Mouse (Mus musculus) midbrain, embryonic 16.5 days (tissue): ENCODE results near the gene Josd2. TPM values are rescaled to one million over a fixed set of nuclear protein-coding genes. Genes with fewer than 3 reads are reported as not detected.

ENCODE experiments used
- ATAC-seq: fragments of 200-750 bp; cut with Nextera tagmentation; 2 replicates; pipeline ENCODE4 v1.8.0; 2017; ENCODE audit warnings: moderate TSS enrichment
- H3K27ac ChIP-seq: fragments of 300-500 bp; sonication (generic); 2 replicates; pipeline ENCODE4 v1.5.1; 2014; ENCODE audit warnings: mild to moderate bottlenecking, low read length, mixed read lengths
- H3K27me3 ChIP-seq: fragments of 300-500 bp; sonication (generic); 2 replicates; pipeline ENCODE4 v1.6.1; 2014; ENCODE audit warnings: low read depth, low read length, mixed read lengths; ENCODE audit not compliant: control insufficient read depth, insufficient read depth
- H3K36me3 ChIP-seq: fragments of 300-500 bp; sonication (generic); 2 replicates; pipeline ENCODE4 v1.6.1; 2014; ENCODE audit warnings: mild to moderate bottlenecking, low read length, moderate library complexity, mixed read lengths; ENCODE audit not compliant: control insufficient read depth, insufficient read depth
- H3K4me1 ChIP-seq: fragments of 300-500 bp; sonication (generic); 2 replicates; pipeline ENCODE4 v1.6.1; 2014; ENCODE audit warnings: mild to moderate bottlenecking, low read length, mixed read lengths; ENCODE audit not compliant: control insufficient read depth, insufficient read depth
- H3K4me2 ChIP-seq: fragments of 300-500 bp; sonication (generic); 2 replicates; pipeline ENCODE4 v1.6.1; 2014; ENCODE audit warnings: mild to moderate bottlenecking, low read length, mixed read lengths
- H3K4me3 ChIP-seq: fragments of 300-500 bp; sonication (generic); 2 replicates; pipeline ENCODE4 v1.5.1; 2014; ENCODE audit warnings: low read depth, mild to moderate bottlenecking, low read length, moderate library complexity, mixed read lengths
- H3K9ac ChIP-seq: fragments of 300-500 bp; sonication (generic); 2 replicates; pipeline ENCODE4 v1.6.1; 2014; ENCODE audit warnings: low read depth, low read length, mixed read lengths
- H3K9me3 ChIP-seq: fragments of 300-500 bp; sonication (generic); replicated peaks from 2 replicates; pipeline ENCODE4 v1.6.1; 2014; ENCODE audit warnings: mild to moderate bottlenecking, low read length, mixed read lengths; ENCODE audit not compliant: control insufficient read depth, poor library complexity, severe bottlenecking
- WGBS: fragments of 180-500 bp; shearing (Covaris S2); extraction: QIAGEN DNeasy Blood & Tissue Kit; methylation state at CpG from one replicate; pipeline ENCODE4 v1.1.7; 2014; 5-methylcytosine and 5-hydroxymethylcytosine counted together
- polyA plus RNA-seq: library from polyadenylated mRNA; unstranded; fragments of >200 nt; fragmentation: Nextera tagmentation; extraction: Ambion mirVana; gene quantifications from 2 replicates; pipeline ENCODE4 v1.2.1, GENCODE M21; 2015

Gene Josd2
- polyA plus RNA-seq, 1 experiment from 2014 or later: 39.5 TPM

DNA sequence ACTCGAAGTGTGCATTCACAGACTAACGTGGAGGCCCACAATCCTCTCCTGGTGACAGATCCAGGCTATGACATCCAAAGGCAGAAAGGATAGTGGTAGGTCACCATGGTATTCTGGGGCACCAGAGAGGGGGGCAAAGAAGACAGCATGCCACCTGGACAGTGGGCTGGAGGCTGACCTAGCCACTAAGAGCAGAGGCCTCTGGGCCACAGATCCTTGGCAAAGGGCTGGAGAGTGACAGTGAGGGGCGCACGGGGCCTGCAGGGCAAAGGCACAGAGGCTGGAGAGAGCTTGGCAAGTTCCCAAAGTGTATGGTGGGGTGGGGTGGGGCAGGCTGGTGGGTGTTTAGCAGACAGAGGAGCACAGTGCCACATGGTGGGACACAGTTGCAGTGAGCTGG lies 22.5 kb downstream of the Josd2 start:
- no peaks in the 10 kb centered on the region for H3K27me3 ChIP-seq
- H3K4me3 ChIP-seq: no peak overlapping the region
- no peak overlapping the region for H3K4me2 ChIP-seq
- peaks cover 13% of the 10 kb centered on the region for H3K4me1 ChIP-seq
- no peak overlapping the region for H3K9ac ChIP-seq
- H3K27ac ChIP-seq: no peak overlapping the region
- H3K9me3 ChIP-seq: no peaks in the 10 kb centered on the region
- 90% methylated on average over 4 of the region's 4 CpGs for WGBS
- H3K36me3 ChIP-seq: peaks cover 38% of the 10 kb centered on the region
- no peak for ATAC-seq

DNA sequence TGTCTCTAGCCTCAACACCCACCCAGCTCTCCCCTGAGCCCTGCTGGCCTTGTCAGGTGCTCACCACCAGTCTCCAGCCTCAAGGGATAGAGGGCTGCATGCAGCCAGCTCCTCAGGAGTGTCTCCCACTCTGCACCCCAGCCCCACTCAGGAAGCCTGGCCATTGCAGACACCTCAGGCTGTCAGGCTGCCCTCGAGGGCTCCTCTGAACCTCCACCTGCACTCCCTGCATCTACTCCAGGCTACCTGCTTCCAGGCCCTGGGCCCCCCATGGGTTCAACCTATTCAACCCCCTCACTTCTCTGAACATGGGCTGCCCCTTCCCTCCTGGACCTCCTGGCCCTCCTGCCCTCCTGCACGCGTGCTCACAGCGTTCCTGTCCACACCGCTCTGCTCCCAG lies 23.6 kb downstream of the Josd2 start:
- WGBS: 97% methylated on average over 5 of the region's 5 CpGs
- H3K9ac ChIP-seq: no peak overlapping the region
- no peak overlapping the region for H3K27ac ChIP-seq
- H3K27me3 ChIP-seq: no peaks in the 10 kb centered on the region
- H3K9me3 ChIP-seq: no peaks in the 10 kb centered on the region
- peaks cover 38% of the 10 kb centered on the region for H3K36me3 ChIP-seq
- peaks cover 16% of the 10 kb centered on the region for H3K4me1 ChIP-seq
- no peak overlapping the region for H3K4me2 ChIP-seq
- no peak overlapping the region for H3K4me3 ChIP-seq
- no peak for ATAC-seq

DNA sequence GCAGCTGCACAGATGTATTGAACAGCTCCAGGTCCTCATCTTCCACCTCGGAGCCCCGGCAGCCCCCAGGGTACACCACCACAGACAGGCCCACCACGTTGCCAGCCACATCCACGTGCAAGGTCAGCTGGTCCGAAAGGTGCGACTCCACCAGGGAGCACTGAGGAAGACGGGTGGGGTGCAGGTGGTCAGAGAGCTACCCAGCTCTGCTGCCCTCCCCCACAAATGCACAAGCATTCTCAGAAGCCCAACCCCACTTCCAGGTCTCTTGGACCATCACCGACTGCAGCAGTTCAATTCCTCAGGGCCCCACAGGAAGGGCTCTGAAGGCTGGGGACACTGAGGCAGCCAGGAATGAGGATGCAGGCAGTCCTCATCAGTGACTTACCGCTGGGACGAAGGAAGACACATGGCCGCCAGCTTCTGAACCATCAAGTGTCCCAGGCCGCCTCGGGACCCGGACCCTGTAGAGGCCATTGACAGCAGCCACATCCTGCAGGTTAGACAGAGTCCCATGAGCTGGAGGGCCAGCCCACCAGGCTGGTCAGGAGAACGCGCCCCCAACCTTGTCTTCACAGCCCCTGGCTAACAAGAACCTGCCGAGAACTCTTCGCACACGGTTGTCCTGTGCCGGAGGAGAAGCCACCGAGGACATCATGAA lies 24.5 kb downstream of the Josd2 start:
- WGBS: 93% methylated on average over 21 of the region's 21 CpGs
- Histone ChIP-seq H3K4me3 (no peak overlapping the region), H3K4me1 (peaks cover 19% of the 10 kb centered on the region), H3K36me3 (peaks cover 38% of the 10 kb centered on the region), H3K4me2 (no peak overlapping the region), H3K27me3 (no peaks in the 10 kb centered on the region), H3K9me3 (no peaks in the 10 kb centered on the region), H3K9ac (no peak overlapping the region), H3K27ac (no peak overlapping the region)
- no peak for ATAC-seq

DNA sequence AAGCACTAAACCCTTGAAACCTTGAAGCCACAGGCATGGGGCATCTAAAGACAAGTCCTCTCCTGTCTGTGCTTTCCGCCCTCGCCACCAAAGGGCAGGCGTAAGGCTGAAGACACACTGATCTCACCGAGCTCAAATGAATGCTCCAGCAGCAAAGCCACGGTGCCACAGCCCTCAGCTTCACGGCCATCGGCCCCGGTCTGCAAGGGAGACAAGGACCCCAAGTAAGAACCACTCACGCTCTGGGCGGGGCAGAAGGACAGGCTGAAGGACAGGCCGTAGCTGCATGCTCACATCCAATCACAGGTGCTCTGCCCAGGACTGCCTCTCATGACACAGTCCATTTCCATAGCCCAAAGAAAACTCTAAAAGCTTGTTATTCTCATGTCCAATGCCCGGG lies 26.9 kb downstream of the Josd2 start:
- peaks cover 23% of the 10 kb centered on the region for H3K4me1 ChIP-seq
- 92% methylated on average over 12 of the region's 12 CpGs for WGBS
- peak overlapping the region; percentile 4; the same call in 1 of the 2 replicates for H3K9ac ChIP-seq
- no peak overlapping the region for H3K27ac ChIP-seq
- H3K27me3 ChIP-seq: no peaks in the 10 kb centered on the region
- no peak for ATAC-seq
- H3K4me3 ChIP-seq: no peak overlapping the region
- H3K9me3 ChIP-seq: no peaks in the 10 kb centered on the region
- H3K36me3 ChIP-seq: peaks cover 28% of the 10 kb centered on the region
- H3K4me2 ChIP-seq: peak overlapping the region; percentile 54; the same call in 1 of the 2 replicates

DNA sequence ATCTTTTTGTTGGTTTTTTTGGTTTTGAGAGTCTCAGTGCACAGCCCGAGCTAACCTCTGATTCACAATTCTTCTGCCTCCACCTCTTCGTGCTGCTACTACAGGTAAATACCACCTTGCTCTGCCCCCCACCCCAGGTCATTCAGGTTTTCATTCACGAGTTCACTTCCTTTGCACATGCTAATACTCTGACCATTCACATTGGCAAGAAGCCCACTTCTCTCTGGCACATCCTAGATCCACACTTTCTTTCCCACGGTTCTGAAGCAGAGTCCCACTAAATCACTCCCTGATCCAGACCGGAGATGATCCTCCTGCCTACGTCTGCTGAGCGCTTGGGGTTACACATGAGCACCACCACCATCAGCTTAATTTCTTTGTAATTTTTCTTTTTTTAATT lies 27.3 kb downstream of the Josd2 start:
- 83% methylated on average over 7 of the region's 7 CpGs for WGBS
- peak overlapping the region; percentile 4; the same call in 1 of the 2 replicates for H3K9ac ChIP-seq
- peaks cover 25% of the 10 kb centered on the region for H3K36me3 ChIP-seq
- peaks cover 23% of the 10 kb centered on the region for H3K4me1 ChIP-seq
- no peaks in the 10 kb centered on the region for H3K27me3 ChIP-seq
- H3K27ac ChIP-seq: no peak overlapping the region
- peak overlapping the region; percentile 60 for H3K4me3 ChIP-seq
- peak overlapping the region; percentile 54 for H3K4me2 ChIP-seq
- no peak for ATAC-seq
- H3K9me3 ChIP-seq: no peaks in the 10 kb centered on the region

DNA sequence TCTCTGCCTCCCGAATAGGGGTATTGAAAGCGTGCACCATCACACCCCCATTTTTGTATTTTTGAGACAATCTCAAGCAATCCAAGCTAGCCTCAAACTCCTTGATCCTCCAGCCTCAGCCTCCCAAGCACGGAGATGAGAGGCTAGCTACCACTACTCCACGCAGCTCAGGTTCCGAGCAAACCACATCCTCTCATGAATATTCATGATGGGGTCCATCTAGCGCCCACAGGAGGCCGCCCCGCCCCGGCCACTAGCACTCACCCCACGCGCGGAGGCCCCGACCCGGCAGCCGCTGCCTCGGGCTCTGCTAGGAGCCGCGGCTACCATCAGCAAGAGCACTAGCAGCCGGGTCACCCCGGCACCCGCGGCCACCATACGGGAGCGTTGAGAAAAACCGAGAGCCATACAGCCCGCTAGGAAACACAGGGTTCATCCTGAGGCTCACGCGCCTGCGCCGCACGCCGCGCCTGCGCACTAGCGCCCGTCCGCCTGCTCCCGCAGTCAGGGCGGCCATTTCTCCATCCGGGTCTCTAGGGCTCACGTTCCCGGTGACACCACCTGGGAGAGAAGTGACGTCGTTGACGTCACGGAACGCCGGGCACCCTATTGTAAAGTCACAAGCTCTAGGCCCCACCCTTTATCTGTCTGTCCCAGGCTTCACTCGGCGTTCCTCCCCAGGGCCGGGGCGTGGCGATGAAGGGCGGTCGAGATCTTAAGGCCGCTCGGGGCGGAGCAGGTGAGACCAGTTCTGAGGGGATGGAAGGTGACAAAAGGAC lies 28.4 kb downstream of the Josd2 start, which contains the start of the genes Emc10 and Fam71e1:
Emc10 (minus strand) TSS at position 538 of the 779 bp plus-strand sequence.
Fam71e1 (plus strand) TSS at position 590 of the 779 bp plus-strand sequence.
- no peaks in the 10 kb centered on the region for H3K27me3 ChIP-seq
- WGBS: under 1% methylated on average over 58 of the region's 58 CpGs
- peak within 1 kb of the TSS; percentile 83 for H3K9ac ChIP-seq
- no peaks in the 10 kb centered on the region for H3K9me3 ChIP-seq
- peak within 1 kb of the TSS; percentile 94 for H3K27ac ChIP-seq
- H3K4me2 ChIP-seq: peak within 1 kb of the TSS; percentile 56
- H3K4me3 ChIP-seq: peak within 1 kb of the TSS; percentile 60
- H3K36me3 ChIP-seq: peaks cover 15% of the 10 kb centered on the region
- H3K4me1 ChIP-seq: peaks cover 23% of the 10 kb centered on the region
- peak; percentile 96 for ATAC-seq

DNA sequence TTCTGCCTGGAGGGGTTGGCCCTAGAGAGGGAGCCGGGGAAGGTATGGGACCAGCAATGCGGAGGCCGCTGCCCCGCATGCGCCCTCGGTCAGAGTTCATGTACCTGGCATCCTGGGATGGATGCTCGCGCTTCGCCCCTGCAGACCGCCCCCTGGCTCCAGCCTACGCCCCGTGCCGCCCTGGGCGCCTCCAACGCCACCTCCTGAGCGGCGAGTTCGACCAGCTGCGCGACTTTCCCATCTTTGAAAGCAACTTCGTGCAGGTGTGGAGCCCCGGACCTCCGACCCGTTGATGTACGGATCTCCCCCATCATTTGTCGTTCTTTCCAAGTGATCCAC lies 29.0 kb downstream of the Josd2 start:
- Histone ChIP-seq H3K36me3 (peaks cover 12% of the 10 kb centered on the region), H3K27ac (peak overlapping the region; percentile 94), H3K9me3 (no peaks in the 10 kb centered on the region), H3K4me1 (peaks cover 23% of the 10 kb centered on the region), H3K9ac (peak overlapping the region; percentile 83), H3K4me3 (peak overlapping the region; percentile 60), H3K4me2 (peak overlapping the region; percentile 56), H3K27me3 (no peaks in the 10 kb centered on the region)
- ATAC-seq: no peak
- WGBS: 0% methylated on average over 23 of the region's 26 CpGs

DNA sequence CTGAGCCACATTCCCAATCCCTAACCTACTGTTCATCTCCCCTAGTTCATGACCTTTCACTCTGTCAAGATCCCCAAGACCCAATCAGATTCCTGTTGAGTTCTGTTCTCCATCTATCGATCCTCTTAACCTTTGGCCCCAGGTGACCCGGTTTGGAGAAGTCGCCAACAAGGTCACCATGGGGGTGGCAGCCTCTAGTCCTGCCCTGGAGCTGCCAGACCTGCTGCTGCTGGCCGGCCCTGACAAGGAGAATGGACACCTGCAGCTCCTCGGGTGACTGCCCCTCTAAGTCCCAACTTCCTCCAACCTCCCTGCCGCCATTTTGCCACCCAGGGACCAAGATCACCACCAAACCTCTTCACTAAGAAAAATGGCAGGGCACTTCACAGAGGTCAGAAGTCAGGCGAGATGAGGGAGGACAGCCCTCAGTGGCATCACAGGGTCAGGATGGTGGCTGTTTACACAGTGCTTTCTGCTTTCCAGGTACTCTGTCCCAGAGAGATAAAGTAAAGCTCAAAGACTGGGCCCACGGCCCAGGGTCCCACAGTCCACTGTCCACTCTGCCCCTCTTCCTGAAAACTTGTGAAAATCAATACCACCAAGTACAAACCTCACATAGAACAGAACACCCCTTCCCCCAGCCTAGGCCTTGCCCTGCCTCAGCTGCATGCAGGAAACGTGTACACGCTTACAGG lies 29.7 kb downstream of the Josd2 start:
- Histone ChIP-seq H3K4me2 (peak overlapping the region; percentile 56), H3K9me3 (no peaks in the 10 kb centered on the region), H3K9ac (peak overlapping the region; percentile 83), H3K36me3 (peaks cover 7% of the 10 kb centered on the region; the same call in 1 of the 2 replicates), H3K27me3 (no peaks in the 10 kb centered on the region), H3K4me3 (peak overlapping the region; percentile 60), H3K4me1 (peaks cover 23% of the 10 kb centered on the region), H3K27ac (no peak overlapping the region)
- ATAC-seq: no peak
- 87% methylated on average over 10 of the region's 10 CpGs for WGBS
